Mouse (Mus musculus): Measurements from ENCODE around the gene Gpr171. TPM values are rescaled to one million over a fixed set of nuclear protein-coding genes. Genes with fewer than 3 reads are reported as not detected.
"Not testable (repeated sequence)": the region's sequence is repeated elsewhere in the genome, so short reads cannot be mapped to it uniquely, and the experiment has no call there.

Gpr171 gene
- 0.91 and 1.2 TPM in 2 replicates for polyA plus RNA-seq (2015; fragmentation: Nextera tagmentation; extraction: Ambion mirVana)

DNA sequence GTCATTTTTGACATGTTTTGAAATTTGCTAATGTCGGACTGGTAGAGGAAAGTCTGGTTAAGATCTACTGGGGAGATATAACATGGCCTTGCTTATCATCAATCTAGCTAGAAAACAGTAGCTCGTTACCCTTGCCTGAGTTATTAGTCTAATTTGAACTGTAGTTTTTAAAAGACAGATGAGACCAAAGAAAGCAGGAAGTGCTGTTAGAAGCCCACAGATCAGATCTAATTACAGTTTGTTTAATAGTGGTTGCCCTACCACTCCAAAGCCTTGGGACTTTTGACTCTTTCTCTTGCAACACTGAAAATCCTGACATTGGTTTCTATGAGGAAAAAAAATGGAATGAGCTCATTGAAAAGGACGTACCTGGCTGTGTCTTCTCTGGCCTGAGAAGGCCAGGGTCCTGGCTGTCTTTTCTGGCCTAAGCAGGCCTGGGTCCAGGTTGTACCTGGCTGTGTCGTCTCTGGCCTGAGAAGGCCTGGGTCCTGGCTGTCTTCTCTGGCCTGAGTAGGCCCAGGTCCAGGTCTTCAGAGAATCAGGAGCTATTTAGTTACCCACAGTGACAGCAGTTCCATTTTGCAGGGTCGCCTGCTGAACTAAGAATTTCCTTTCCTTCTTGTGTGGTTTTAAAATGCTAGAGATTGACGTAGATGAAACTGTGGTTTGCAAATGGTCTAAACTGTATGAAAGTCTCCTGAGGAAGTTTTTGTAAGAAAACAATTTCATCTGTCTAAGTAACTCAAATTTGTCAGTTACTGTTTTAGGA, at the start of gene Gpr171:
Gpr171 (minus strand) TSS at position 604 of the 769 bp plus-strand sequence.
- Histone ChIP-seq H3K27me3 (replicated peaks; ENCODE audit: control insufficient read depth, insufficient read depth, low read length) (no peaks in the 10 kb centered on the region), H3K27ac (ENCODE audit: low read length) (no peak within 1 kb of the TSS), H3K4me2 (ENCODE audit: low read depth, low read length) (no peak within 1 kb of the TSS), H3K36me3 (ENCODE audit: control insufficient read depth, insufficient read depth, low read length) (no peaks in the 10 kb centered on the region), H3K4me3 (ENCODE audit: low read length) (no peak within 1 kb of the TSS), H3K9me3 (ENCODE audit: control insufficient read depth, low read length) (no peaks in the 10 kb centered on the region), H3K9ac (ENCODE audit: low read depth, low read length) (no peak within 1 kb of the TSS), H3K4me1 (ENCODE audit: control insufficient read depth, insufficient read depth, low read length) (no peaks in the 10 kb centered on the region)
- WGBS: 66% methylated on average over 6 of the region's 6 CpGs
- no peak for ATAC-seq

DNA sequence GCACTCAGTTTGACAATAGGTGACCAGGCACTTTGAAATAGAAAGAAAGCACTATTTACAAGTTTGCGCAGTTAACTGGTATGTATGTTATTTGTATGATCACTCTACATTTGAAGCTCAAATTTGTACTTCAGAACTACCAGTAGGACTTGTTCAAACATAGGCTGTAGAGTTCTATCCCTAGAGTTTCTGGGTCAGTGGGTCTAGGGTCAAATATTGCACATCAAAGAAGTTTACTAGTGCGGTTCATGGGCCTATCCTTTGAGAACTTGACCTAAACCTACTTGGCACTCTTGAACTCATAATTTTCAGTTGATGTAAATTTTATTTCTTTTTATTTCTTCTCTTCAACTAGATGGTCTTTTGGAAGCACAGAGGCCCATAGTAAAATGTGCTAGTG, 49.0 kb upstream of the Gpr171 start:
- Histone ChIP-seq H3K27ac (ENCODE audit: low read length) (no peak overlapping the region), H3K36me3 (ENCODE audit: control insufficient read depth, insufficient read depth, low read length) (no peaks in the 10 kb centered on the region), H3K4me3 (ENCODE audit: low read length) (no peak overlapping the region), H3K4me1 (ENCODE audit: control insufficient read depth, insufficient read depth, low read length) (0 out of 2 replicates have a peak, but pooled peaks cover 2% of the 10 kb centered on the region), H3K4me2 (ENCODE audit: low read depth, low read length) (no peak overlapping the region), H3K9me3 (ENCODE audit: control insufficient read depth, low read length) (no peaks in the 10 kb centered on the region), H3K9ac (ENCODE audit: low read depth, low read length) (no peak overlapping the region), H3K27me3 (replicated peaks; ENCODE audit: control insufficient read depth, insufficient read depth, low read length) (no peaks in the 10 kb centered on the region)
- ATAC-seq: no peak
- 97% methylated on average over 2 of the region's 2 CpGs for WGBS

DNA sequence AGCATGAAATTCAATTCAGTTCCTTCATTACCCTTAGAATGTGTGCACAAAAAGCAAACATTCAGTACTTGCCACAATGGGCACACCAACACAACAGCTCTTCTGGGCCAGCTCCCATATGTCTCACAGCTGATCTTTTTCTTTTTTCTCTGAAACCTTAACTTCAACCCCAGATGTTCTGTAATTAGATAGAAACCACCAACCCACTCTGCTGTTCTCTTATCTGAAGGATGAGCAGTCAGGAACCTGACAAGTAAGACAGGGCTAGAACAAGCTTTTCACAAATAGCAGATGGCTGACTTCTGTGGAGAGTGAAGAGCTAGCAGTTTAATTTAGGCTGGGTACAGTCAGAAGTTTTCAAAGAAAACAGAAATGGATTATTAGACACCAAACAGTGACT, 48.0 kb upstream of the Gpr171 start:
- H3K4me1 ChIP-seq (ENCODE audit: control insufficient read depth, insufficient read depth, low read length): 0 out of 2 replicates have a peak, but pooled peaks cover 2% of the 10 kb centered on the region
- H3K27me3 ChIP-seq (replicated peaks; ENCODE audit: control insufficient read depth, insufficient read depth, low read length): no peaks in the 10 kb centered on the region
- no peak overlapping the region for H3K9ac ChIP-seq (ENCODE audit: low read depth, low read length)
- H3K27ac ChIP-seq (ENCODE audit: low read length): no peak overlapping the region
- ATAC-seq: no peak
- H3K9me3 ChIP-seq (ENCODE audit: control insufficient read depth, low read length): no peaks in the 10 kb centered on the region
- H3K4me3 ChIP-seq (ENCODE audit: low read length): no peak overlapping the region
- no peaks in the 10 kb centered on the region for H3K36me3 ChIP-seq (ENCODE audit: control insufficient read depth, insufficient read depth, low read length)
- H3K4me2 ChIP-seq (ENCODE audit: low read depth, low read length): no peak overlapping the region

DNA sequence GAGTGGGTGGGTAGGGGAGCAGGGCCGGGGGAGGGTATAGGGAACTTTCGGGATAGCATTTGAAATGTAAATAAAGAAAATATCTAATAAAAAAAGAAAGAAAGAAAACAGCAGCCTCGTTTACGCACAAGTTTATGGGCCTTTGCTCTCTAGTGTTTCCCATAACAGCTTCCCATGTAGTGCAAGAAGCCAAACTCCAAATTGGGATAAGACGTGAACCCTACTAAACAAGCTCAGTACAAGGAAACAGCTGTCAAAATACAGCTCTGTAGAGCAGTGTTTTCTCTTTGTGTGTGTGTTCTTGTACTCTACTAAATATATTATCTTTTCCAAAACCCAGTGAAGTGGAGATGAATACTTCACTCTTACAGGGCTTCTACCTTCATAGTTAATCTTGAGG, 43.6 kb upstream of the Gpr171 start:
- WGBS: 57% methylated on average over 5 of the region's 5 CpGs
- Histone ChIP-seq H3K9ac (ENCODE audit: low read depth, low read length) (no peak overlapping the region), H3K4me2 (ENCODE audit: low read depth, low read length) (no peak overlapping the region), H3K9me3 (ENCODE audit: control insufficient read depth, low read length) (no peaks in the 10 kb centered on the region), H3K36me3 (ENCODE audit: control insufficient read depth, insufficient read depth, low read length) (no peaks in the 10 kb centered on the region), H3K4me3 (ENCODE audit: low read length) (no peak overlapping the region), H3K27me3 (replicated peaks; ENCODE audit: control insufficient read depth, insufficient read depth, low read length) (no peaks in the 10 kb centered on the region), H3K4me1 (ENCODE audit: control insufficient read depth, insufficient read depth, low read length) (no peaks in the 10 kb centered on the region), H3K27ac (ENCODE audit: low read length) (no peak overlapping the region)
- no peak for ATAC-seq

DNA sequence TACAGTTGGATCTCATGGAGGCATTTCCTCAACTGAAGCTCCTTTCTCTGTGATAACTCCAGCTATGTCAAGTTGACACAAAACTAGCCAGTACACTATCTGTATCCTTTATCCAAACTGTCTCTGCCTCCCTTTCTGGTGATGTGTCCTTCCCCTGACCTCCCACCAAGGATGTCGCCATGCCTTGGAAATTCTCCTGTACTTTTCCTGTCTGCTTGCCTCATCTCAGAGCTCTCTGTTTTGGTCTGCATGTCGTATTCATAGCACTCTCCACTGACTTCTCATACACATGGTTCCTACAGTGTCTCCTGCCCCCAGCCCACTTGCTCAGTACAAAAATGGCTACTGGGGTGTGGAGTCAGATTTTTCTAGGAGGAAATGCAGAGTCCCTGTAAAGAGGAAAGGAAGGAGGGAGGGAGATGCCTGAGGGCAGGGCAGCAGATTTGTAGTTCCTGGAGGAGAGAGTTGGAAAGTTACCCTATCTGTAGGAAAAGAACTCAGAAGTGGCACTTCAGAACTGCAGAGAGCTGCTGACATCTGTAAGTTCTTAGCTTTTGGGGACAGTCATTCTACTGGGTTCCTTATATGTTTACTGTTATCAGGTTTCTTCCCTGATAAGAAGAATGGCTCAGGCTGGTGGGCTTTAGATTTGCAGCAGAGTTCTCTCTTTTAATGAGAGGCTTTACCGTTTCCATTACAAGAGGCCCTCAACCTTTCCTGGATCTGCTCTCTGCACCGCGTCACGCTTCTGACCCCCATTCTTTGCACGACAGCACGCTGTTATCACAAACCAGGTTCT, 40.1 kb upstream of the Gpr171 start:
- no peaks in the 10 kb centered on the region for H3K4me1 ChIP-seq (ENCODE audit: control insufficient read depth, insufficient read depth, low read length)
- H3K4me3 ChIP-seq (ENCODE audit: low read length): no peak overlapping the region
- WGBS: 77% methylated on average over 8 of the region's 8 CpGs
- H3K36me3 ChIP-seq (ENCODE audit: control insufficient read depth, insufficient read depth, low read length): no peaks in the 10 kb centered on the region
- H3K4me2 ChIP-seq (ENCODE audit: low read depth, low read length): no peak overlapping the region
- ATAC-seq: no peak
- H3K27me3 ChIP-seq (replicated peaks; ENCODE audit: control insufficient read depth, insufficient read depth, low read length): no peaks in the 10 kb centered on the region
- no peaks in the 10 kb centered on the region for H3K9me3 ChIP-seq (ENCODE audit: control insufficient read depth, low read length)
- no peak overlapping the region for H3K9ac ChIP-seq (ENCODE audit: low read depth, low read length)
- H3K27ac ChIP-seq (ENCODE audit: low read length): no peak overlapping the region

DNA sequence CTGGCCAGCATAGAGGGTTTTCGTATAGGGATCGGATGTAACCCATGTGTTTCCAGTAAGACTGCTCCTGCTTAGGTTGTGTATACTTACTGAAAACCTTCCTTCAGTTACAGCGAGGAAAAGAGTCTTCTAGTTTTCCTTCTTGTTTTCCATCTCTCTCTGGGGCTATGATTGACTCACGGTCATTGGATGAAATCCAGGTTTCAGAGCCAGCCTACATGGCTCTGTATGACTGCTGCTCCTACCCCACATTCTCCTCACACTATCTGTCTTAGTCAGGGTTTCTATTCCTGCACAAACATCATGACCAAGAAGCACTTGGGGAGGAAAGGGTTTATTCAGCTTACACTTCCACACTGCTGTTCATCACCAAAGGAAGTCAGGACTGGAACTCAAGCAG, 39.3 kb upstream of the Gpr171 start:
- not testable (repeated sequence) for H3K4me1 ChIP-seq (ENCODE audit: control insufficient read depth, insufficient read depth, low read length); H3K4me3 ChIP-seq (ENCODE audit: low read length); H3K9me3 ChIP-seq (ENCODE audit: control insufficient read depth, low read length); H3K4me2 ChIP-seq (ENCODE audit: low read depth, low read length); ATAC-seq; H3K27me3 ChIP-seq (replicated peaks; ENCODE audit: control insufficient read depth, insufficient read depth, low read length); H3K36me3 ChIP-seq (ENCODE audit: control insufficient read depth, insufficient read depth, low read length); H3K27ac ChIP-seq (ENCODE audit: low read length); H3K9ac ChIP-seq (ENCODE audit: low read depth, low read length)
- 86% methylated on average over 4 of the region's 4 CpGs for WGBS

DNA sequence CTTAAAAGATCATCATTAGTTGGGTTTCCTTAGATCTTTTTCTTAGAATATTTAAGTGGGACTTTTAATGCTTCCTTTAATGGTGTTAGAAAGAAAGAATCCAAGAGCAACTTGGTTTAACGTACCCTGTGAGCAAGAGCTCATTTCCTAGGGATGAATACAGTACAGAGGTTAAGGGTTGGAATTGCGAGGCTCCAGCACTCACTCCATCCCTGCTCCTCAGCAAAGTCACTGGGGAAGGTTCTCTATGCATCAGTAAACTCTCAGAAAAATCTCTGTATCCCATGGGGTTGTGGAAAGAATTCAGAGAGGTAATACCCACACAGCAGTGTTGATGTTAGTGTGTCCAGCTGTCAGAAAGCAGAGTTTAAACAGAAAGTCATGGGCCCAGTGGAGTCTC, 38.5 kb upstream of the Gpr171 start:
- no peaks in the 10 kb centered on the region for H3K36me3 ChIP-seq (ENCODE audit: control insufficient read depth, insufficient read depth, low read length)
- no peaks in the 10 kb centered on the region for H3K9me3 ChIP-seq (ENCODE audit: control insufficient read depth, low read length)
- WGBS: 64% methylated on average over 2 of the region's 2 CpGs
- no peak overlapping the region for H3K4me3 ChIP-seq (ENCODE audit: low read length)
- H3K27ac ChIP-seq (ENCODE audit: low read length): no peak overlapping the region; the same call in 1 of the 2 replicates
- H3K4me1 ChIP-seq (ENCODE audit: control insufficient read depth, insufficient read depth, low read length): peaks cover 3% of the 10 kb centered on the region; the same call in 1 of the 2 replicates
- H3K4me2 ChIP-seq (ENCODE audit: low read depth, low read length): no peak overlapping the region
- peak; percentile 40; the same call in 1 of the 2 replicates for ATAC-seq
- no peaks in the 10 kb centered on the region for H3K27me3 ChIP-seq (replicated peaks; ENCODE audit: control insufficient read depth, insufficient read depth, low read length)
- no peak overlapping the region for H3K9ac ChIP-seq (ENCODE audit: low read depth, low read length)

DNA sequence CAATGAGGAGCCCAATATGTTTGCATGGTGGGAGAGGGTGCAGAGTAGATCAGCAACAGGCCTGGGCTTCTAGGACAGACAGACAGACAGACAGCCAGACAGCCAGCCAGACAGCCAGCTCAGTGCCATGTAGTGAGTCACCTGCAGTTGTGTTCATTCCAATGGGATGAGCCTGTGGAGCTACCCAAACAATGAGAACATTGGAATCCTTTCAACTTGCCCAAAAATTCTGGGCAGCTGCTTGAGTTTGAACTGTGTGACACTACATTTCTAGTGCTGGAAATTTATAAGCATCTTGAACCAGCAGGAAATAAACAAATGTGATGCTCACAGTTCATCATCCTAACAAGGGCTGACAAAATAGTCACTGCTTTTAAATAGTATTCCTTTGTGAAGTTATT, 38.0 kb upstream of the Gpr171 start:
- H3K4me2 ChIP-seq (ENCODE audit: low read depth, low read length): no peak overlapping the region
- H3K4me3 ChIP-seq (ENCODE audit: low read length): no peak overlapping the region
- peaks cover 3% of the 10 kb centered on the region; the same call in 1 of the 2 replicates for H3K4me1 ChIP-seq (ENCODE audit: control insufficient read depth, insufficient read depth, low read length)
- H3K27ac ChIP-seq (ENCODE audit: low read length): no peak overlapping the region
- peak; percentile 38; the same call in 1 of the 2 replicates for ATAC-seq
- no peaks in the 10 kb centered on the region for H3K27me3 ChIP-seq (replicated peaks; ENCODE audit: control insufficient read depth, insufficient read depth, low read length)
- no peak overlapping the region for H3K9ac ChIP-seq (ENCODE audit: low read depth, low read length)
- H3K36me3 ChIP-seq (ENCODE audit: control insufficient read depth, insufficient read depth, low read length): no peaks in the 10 kb centered on the region
- no peaks in the 10 kb centered on the region for H3K9me3 ChIP-seq (ENCODE audit: control insufficient read depth, low read length)

DNA sequence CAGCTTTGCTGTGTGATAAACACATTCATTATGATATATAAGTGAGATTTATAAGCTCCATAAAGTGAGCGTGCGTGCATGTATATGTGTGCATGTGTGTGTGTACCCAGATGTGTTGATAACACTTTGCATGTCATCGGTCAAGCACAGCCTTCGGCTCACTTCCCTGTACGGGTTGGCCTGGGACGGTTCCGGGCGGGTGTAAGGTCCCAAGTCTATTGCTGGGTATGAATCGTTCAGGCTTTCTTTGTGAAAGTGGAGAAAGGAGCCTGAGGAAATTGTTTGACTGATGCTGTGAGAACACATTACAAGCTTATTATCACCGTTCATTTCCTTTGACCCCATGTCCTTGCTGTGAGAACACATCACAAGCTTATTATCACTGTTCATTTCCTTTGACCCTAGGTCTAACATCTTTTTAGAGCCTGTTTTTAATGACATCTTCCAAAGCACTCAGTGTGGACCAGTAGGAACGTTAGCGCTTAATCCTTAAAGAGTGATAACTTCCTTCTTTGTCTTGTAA, 37.4 kb upstream of the Gpr171 start:
- ATAC-seq: no peak
- Histone ChIP-seq H3K4me2 (ENCODE audit: low read depth, low read length) (no peak overlapping the region), H3K27ac (ENCODE audit: low read length) (no peak overlapping the region), H3K4me1 (ENCODE audit: control insufficient read depth, insufficient read depth, low read length) (peaks cover 3% of the 10 kb centered on the region; the same call in 1 of the 2 replicates), H3K36me3 (ENCODE audit: control insufficient read depth, insufficient read depth, low read length) (no peaks in the 10 kb centered on the region), H3K9ac (ENCODE audit: low read depth, low read length) (no peak overlapping the region), H3K9me3 (ENCODE audit: control insufficient read depth, low read length) (no peaks in the 10 kb centered on the region), H3K27me3 (replicated peaks; ENCODE audit: control insufficient read depth, insufficient read depth, low read length) (no peaks in the 10 kb centered on the region), H3K4me3 (ENCODE audit: low read length) (no peak overlapping the region)
- WGBS: 75% methylated on average over 12 of the region's 12 CpGs

Measured in intestine, embryonic 16.5 days (tissue).